Comparison of ENCODE assay signal across 8 mouse cellular contexts in the genomic region with DNA sequence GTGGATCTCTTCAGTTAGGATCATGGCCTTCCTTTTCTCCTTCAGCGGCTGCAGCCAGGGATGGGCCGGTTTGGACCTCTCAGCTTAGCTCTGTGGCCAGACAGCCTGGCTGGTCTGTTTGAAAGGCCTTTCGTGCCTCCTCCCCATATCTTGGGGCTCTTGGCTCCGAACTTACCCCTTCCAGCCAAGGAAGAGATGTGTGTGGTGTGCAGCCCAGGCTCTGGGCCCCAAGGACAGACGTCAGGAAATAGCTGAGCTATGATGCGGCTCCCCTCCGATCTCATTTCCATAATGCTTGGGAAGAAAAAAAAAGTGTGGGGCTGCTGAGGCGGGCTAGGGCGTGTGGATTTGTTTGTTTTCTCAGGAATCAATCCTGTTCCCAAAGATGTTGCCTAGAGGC.
A peak's percentile ranks its signal among the peaks of the same experiment; 100 is the strongest.
DNase-seq lines count a peak whose midpoint lies in the region.

No protein-coding gene starts in this region.

- DNase-seq in adrenal gland, adult 2 months = peak; percentile 23
- no peak for DNase-seq in adrenal gland, postnatal 25 days
- DNase-seq in NIH3T3 (ENCODE audit: low read depth) = peak; percentile 96
- peak; percentile 78 for DNase-seq in heart, adult 8-10 months (ENCODE audit: low spot score)
- no peak for DNase-seq in limb, embryonic 10.5 days (ENCODE audit: low spot score)
- DNase-seq in right cerebral cortex, postnatal 36 days (ENCODE audit: low spot score in 2 of 2) = no peak
- no peak for DNase-seq in thymus, postnatal 36 days
- no peak for DNase-seq in thymus, postnatal 14 days

- no peaks in the 10 kb centered on the region for H3K36me3 ChIP-seq in limb, embryonic 10.5 days

- peaks cover 48% of the 10 kb centered on the region for H3K27me3 ChIP-seq in limb, embryonic 10.5 days (ENCODE audit: low read depth, poor library complexity, severe bottlenecking)

- H3K9me3 ChIP-seq in limb, embryonic 10.5 days (replicated peaks) = no peaks in the 10 kb centered on the region

- H3K4me1 ChIP-seq in limb, embryonic 10.5 days = peaks cover 32% of the 10 kb centered on the region

- WGBS in limb, embryonic 10.5 days = 63% methylated on average over 9 of the region's 9 CpGs

- peak overlapping the region; percentile 25; the same call in 1 of the 2 replicates for H3K27ac ChIP-seq in limb, embryonic 10.5 days

- no peak overlapping the region for H3K4me3 ChIP-seq in limb, embryonic 10.5 days

Comparison
In these comparisons a context has a peak if more than half of its experiments do, and no peak if none do; other contexts are left out.
1. DNase-seq: peak in adrenal gland, adult 2 months (single experiment), NIH3T3 (single experiment) and heart, adult 8-10 months (single experiment); none in adrenal gland, postnatal 25 days (single experiment), limb, embryonic 10.5 days (single experiment), right cerebral cortex, postnatal 36 days (0 of 2), thymus, postnatal 36 days (0 of 2) and thymus, postnatal 14 days (single experiment).